Mouse (Mus musculus) embryonic facial prominence, embryonic 12.5 days (tissue): Measurements from ENCODE around the gene Csdc2. TPM values are rescaled to one million over a fixed set of nuclear protein-coding genes. Genes with fewer than 3 reads are reported as not detected.

Source experiments
- ATAC-seq: fragments of 200-750 bp; cut with Nextera tagmentation; 2 replicates; pipeline ENCODE4 v1.8.0; 2017; ENCODE audit not compliant: insufficient number of reproducible peaks, insufficient read depth, low FRiP score, low TSS enrichment
- H3K27ac ChIP-seq: fragments of 300-500 bp; sonication (generic); 2 replicates; pipeline ENCODE4 v1.5.1; 2016; ENCODE audit warnings: mild to moderate bottlenecking
- H3K27me3 ChIP-seq: fragments of 300-500 bp; sonication (generic); 2 replicates; pipeline ENCODE4 v1.6.1; 2016; ENCODE audit warnings: mild to moderate bottlenecking, moderate library complexity
- H3K36me3 ChIP-seq: fragments of 300-500 bp; sonication (generic); 2 replicates; pipeline ENCODE4 v1.6.1; 2016; ENCODE audit warnings: mild to moderate bottlenecking
- H3K4me1 ChIP-seq: fragments of 300-500 bp; sonication (generic); 2 replicates; pipeline ENCODE4 v1.6.1; 2016
- H3K4me2 ChIP-seq: fragments of 300-500 bp; sonication (generic); replicated peaks from 2 replicates; pipeline ENCODE4 v1.6.1; 2016; ENCODE audit warnings: mild to moderate bottlenecking, moderate library complexity
- H3K4me3 ChIP-seq: fragments of 300-500 bp; sonication (generic); 2 replicates; pipeline ENCODE4 v1.5.1; 2016; ENCODE audit warnings: mild to moderate bottlenecking
- H3K9ac ChIP-seq: fragments of 300-500 bp; sonication (generic); 2 replicates; pipeline ENCODE4 v1.6.1; 2016; ENCODE audit warnings: mild to moderate bottlenecking, moderate library complexity
- H3K9me3 ChIP-seq: fragments of 300-500 bp; sonication (generic); 2 replicates; pipeline ENCODE4 v1.6.1; 2016; ENCODE audit warnings: mild to moderate bottlenecking, moderate library complexity
- WGBS: fragments of 180-500 bp; shearing (Covaris S2); methylation state at CpG from one replicate; pipeline ENCODE4 v1.1.7; 2016; 5-methylcytosine and 5-hydroxymethylcytosine counted together
- polyA plus RNA-seq: library from polyadenylated mRNA; unstranded; fragments of >200 nt; fragmentation: Nextera tagmentation; extraction: Ambion mirVana; gene quantifications from 2 replicates; pipeline ENCODE4 v1.2.1, GENCODE M21; 2016

Gene Csdc2
- polyA plus RNA-seq: 12.8 and 15.9 TPM in 2 replicates

DNA sequence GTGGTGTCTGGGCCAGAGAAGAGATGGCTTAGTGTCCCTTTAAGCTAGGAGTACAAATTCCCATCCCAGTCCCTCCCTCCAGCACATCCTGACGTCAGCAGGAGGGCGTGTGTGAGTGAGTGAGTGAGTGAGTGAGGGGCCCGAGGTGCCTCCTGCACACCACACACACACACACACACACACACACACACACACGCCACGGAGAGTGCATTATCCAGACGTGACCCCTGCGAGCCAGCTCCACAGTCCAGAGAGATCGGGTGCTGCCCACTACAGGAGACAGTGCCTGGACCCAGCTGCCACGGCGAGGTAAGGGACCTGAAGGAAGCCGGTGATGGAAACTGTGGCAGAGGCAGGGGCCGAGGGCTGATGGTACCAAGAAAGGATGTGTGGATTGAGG is at the start of gene Csdc2:
Csdc2 (plus strand) TSS at position 81 of the 400 bp plus-strand sequence.
- Histone ChIP-seq H3K27me3 (no peaks in the 10 kb centered on the region), H3K9ac (peak within 1 kb of the TSS; percentile 58), H3K9me3 (no peaks in the 10 kb centered on the region), H3K4me1 (peaks cover 19% of the 10 kb centered on the region), H3K4me3 (peak within 1 kb of the TSS; percentile 49), H3K36me3 (no peaks in the 10 kb centered on the region), H3K4me2 (peak within 1 kb of the TSS; percentile 78), H3K27ac (0 out of 2 replicates have a peak within 1 kb of the TSS, but pooled peaks have one; percentile 38)
- ATAC-seq: peak; percentile 52; the same call in 1 of the 2 replicates
- under 1% methylated on average over 12 of the region's 12 CpGs for WGBS

- Histone ChIP-seq H3K36me3 (peaks cover 31% of the 10 kb centered on the region), H3K4me1 (no peaks in the 10 kb centered on the region), H3K4me3 (no peak overlapping the region), H3K27me3 (no peaks in the 10 kb centered on the region), H3K9me3 (no peaks in the 10 kb centered on the region), H3K27ac (no peak overlapping the region), H3K4me2 (no peak overlapping the region), H3K9ac (no peak overlapping the region)
- WGBS: 92% methylated on average over 6 of the region's 6 CpGs
- no peak for ATAC-seq
These were observed 49.6 kb upstream of the Csdc2 start for GRCm38 (mm10) chr15:81886795-81887550.

DNA sequence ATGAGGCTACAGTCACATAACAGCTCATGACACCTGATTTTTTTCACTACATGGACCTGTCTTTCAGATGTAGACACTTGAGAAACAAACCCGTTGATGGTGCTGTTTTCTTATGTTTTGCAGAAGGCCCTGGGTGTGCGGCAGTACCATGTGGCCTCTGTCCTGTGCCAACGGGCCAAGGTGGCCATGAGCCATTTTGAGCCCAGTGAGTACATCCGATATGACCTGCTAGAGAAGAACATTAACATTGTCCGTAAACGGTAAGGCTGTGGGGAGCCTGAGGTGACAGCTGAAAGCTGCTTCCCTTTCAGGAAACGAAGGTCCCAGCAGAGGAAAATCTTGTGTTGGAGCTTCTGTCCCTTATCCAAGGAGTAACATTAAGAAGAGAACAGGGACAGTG is 47.4 kb upstream of the Csdc2 start:
- WGBS: 95% methylated on average over 7 of the region's 7 CpGs
- no peaks in the 10 kb centered on the region for H3K9me3 ChIP-seq
- no peaks in the 10 kb centered on the region for H3K27me3 ChIP-seq
- no peaks in the 10 kb centered on the region for H3K4me1 ChIP-seq
- H3K36me3 ChIP-seq: peaks cover 39% of the 10 kb centered on the region
- no peak for ATAC-seq
- H3K9ac ChIP-seq: no peak overlapping the region
- H3K27ac ChIP-seq: no peak overlapping the region
- H3K4me3 ChIP-seq: no peak overlapping the region
- H3K4me2 ChIP-seq: no peak overlapping the region

GRCm38 (mm10) chr15:81891140-81891802 is 45.3 kb upstream of the Csdc2 start:
- no peak for ATAC-seq

DNA sequence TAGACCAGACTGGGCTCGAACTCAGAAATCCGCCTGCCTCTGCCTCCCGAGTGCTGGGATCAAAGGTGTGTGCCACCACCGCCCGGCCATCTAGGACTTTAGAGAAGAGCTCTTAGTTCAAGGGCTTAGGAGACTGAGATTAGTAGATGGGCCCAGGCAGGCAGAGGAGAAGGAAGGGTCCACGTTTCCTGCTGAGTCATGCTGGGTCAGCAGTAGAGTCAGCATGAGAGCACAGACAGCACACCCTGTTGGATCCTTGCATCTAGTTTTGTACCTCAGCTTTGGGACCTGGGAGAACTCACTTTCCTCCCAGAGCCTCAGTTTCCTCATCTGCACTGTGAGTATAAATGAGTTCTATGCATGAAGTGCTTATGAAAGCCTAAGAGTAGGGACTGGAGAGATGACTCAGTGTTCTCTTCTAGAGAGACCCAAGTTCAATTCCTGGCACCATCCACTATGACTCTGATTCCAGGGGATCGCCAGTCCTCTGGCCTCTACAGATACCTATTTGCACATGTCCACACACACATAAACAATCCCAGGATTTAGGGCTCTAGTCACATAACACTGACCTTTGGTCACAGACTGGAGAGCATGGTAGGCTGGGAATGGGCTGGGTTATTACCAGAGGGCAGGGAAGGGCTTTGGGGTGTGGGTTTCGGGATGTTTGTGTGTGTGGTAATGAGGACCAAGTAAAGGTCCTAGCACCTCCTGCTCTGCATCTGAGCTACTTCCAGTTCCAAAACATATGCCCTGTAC is 44.6 kb upstream of the Csdc2 start:
- Histone ChIP-seq H3K27me3 (no peaks in the 10 kb centered on the region), H3K27ac (no peak overlapping the region), H3K4me3 (no peak overlapping the region), H3K4me1 (no peaks in the 10 kb centered on the region), H3K9ac (no peak overlapping the region), H3K4me2 (no peak overlapping the region), H3K9me3 (no peaks in the 10 kb centered on the region), H3K36me3 (peaks cover 57% of the 10 kb centered on the region)
- WGBS: 93% methylated on average over 8 of the region's 8 CpGs
- ATAC-seq: no peak

More at GRCm38 (mm10) chr15:81891140-81891802, 45.3 kb upstream of the Csdc2 start:
- H3K27me3 ChIP-seq: no peaks in the 10 kb centered on the region
- no peaks in the 10 kb centered on the region for H3K4me1 ChIP-seq
- H3K36me3 ChIP-seq: peaks cover 53% of the 10 kb centered on the region
- H3K27ac ChIP-seq: no peak overlapping the region
- H3K4me2 ChIP-seq: no peak overlapping the region
- no peaks in the 10 kb centered on the region for H3K9me3 ChIP-seq
- 87% methylated on average over 7 of the region's 7 CpGs for WGBS
- no peak overlapping the region for H3K9ac ChIP-seq
- H3K4me3 ChIP-seq: no peak overlapping the region

- no peaks in the 10 kb centered on the region for H3K27me3 ChIP-seq
- no peak overlapping the region for H3K4me2 ChIP-seq
- H3K27ac ChIP-seq: no peak overlapping the region
- H3K9ac ChIP-seq: no peak overlapping the region
- ATAC-seq: no peak
- no peaks in the 10 kb centered on the region for H3K4me1 ChIP-seq
- no peak overlapping the region for H3K4me3 ChIP-seq
- peaks cover 75% of the 10 kb centered on the region for H3K36me3 ChIP-seq
- whole genome bisulfite sequencing: 91% methylated on average over 1 of the region's 1 CpGs
- no peaks in the 10 kb centered on the region for H3K9me3 ChIP-seq
These were observed 42.6 kb upstream of the Csdc2 start for GRCm38 (mm10) chr15:81894002-81894401.

DNA sequence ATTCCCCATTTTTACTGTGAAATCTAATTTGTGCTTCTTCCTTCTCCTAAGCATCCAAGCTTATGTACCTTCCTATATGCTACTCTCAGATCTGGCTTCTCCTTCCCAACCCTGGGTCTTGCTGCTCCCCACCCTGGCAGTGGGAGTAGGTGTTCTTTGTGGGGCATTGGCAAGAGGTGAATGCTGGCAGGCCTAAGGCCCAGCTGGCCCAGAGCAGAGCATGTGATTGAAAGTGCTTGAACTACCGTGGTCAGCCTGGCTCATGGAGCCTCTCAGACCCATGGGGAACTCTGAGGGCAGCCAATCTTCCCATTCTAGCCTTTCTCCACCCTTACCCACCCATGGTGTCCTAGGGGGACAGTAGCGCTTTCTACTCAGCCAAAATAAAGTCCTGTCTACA is 40.2 kb upstream of the Csdc2 start:
- H3K4me1 ChIP-seq: no peaks in the 10 kb centered on the region
- peaks cover 73% of the 10 kb centered on the region for H3K36me3 ChIP-seq
- 86% methylated on average over 2 of the region's 2 CpGs for WGBS
- H3K9ac ChIP-seq: no peak overlapping the region
- H3K27ac ChIP-seq: no peak overlapping the region
- H3K4me2 ChIP-seq: no peak overlapping the region
- no peak overlapping the region for H3K4me3 ChIP-seq
- H3K9me3 ChIP-seq: no peaks in the 10 kb centered on the region
- no peaks in the 10 kb centered on the region for H3K27me3 ChIP-seq
- no peak for ATAC-seq

- Histone ChIP-seq H3K9ac (no peak overlapping the region), H3K27ac (no peak overlapping the region), H3K4me3 (no peak overlapping the region), H3K27me3 (no peaks in the 10 kb centered on the region), H3K4me1 (no peaks in the 10 kb centered on the region), H3K4me2 (no peak overlapping the region), H3K9me3 (no peaks in the 10 kb centered on the region), H3K36me3 (peaks cover 65% of the 10 kb centered on the region)
- no peak for ATAC-seq
- WGBS: 91% methylated on average over 5 of the region's 5 CpGs
These were observed 38.8 kb upstream of the Csdc2 start for GRCm38 (mm10) chr15:81897607-81898285.

DNA sequence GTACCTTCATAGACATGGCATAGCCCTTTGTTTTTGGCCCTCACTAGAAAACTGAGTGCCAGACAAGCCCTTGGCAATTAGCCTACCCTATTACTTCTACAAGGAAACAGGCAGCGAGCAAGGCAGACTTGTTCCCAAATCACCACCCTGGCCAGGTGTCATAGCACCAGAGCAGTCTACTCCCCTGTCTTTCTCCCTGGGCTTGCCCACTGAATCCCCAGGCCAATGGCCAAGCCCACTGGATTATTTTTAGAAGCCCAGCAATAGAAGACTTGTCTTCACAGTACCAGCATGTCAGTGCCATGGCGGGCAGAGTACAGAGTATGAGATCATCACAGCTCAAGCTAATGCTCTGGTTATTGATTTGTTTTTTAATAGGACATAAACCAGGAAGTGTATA is 37.8 kb upstream of the Csdc2 start:
- Histone ChIP-seq H3K27ac (no peak overlapping the region), H3K9ac (no peak overlapping the region), H3K4me1 (no peaks in the 10 kb centered on the region), H3K27me3 (no peaks in the 10 kb centered on the region), H3K4me3 (no peak overlapping the region), H3K36me3 (peaks cover 75% of the 10 kb centered on the region), H3K4me2 (no peak overlapping the region), H3K9me3 (no peaks in the 10 kb centered on the region)
- 88% methylated on average over 2 of the region's 2 CpGs for WGBS
- ATAC-seq: no peak

- WGBS: 41% methylated on average over 2 of the region's 2 CpGs
- Histone ChIP-seq H3K4me1 (no peaks in the 10 kb centered on the region), H3K9ac (no peak overlapping the region), H3K9me3 (no peaks in the 10 kb centered on the region), H3K4me3 (no peak overlapping the region), H3K36me3 (peaks cover 81% of the 10 kb centered on the region), H3K4me2 (no peak overlapping the region), H3K27ac (no peak overlapping the region), H3K27me3 (no peaks in the 10 kb centered on the region)
- ATAC-seq: no peak
These were observed 31.6 kb upstream of the Csdc2 start for GRCm38 (mm10) chr15:81904939-81905338.

DNA sequence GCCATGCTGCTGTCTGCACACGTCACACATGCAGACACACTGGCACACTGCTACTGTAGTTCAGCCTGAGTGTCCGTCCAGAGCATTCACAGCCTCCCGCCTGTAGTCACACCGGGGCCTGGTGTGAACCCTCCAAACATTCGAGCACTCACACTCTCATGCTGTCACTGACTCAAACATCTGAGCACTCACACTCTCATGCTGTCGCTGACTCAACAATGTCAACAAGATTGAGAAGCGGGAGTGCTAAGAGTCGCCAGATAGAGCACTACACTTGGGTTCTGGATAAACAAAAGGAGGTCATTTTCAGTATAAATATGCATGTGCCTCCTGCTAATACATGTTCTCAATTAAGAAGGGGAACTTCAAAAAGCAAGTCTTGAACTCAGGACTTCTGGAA is 28.6 kb upstream of the Csdc2 start:
- no peaks in the 10 kb centered on the region for H3K9me3 ChIP-seq
- H3K27ac ChIP-seq: no peak overlapping the region
- ATAC-seq: no peak
- H3K4me3 ChIP-seq: no peak overlapping the region
- WGBS: 92% methylated on average over 8 of the region's 8 CpGs
- no peak overlapping the region for H3K9ac ChIP-seq
- no peak overlapping the region for H3K4me2 ChIP-seq
- H3K36me3 ChIP-seq: peaks cover 91% of the 10 kb centered on the region
- no peaks in the 10 kb centered on the region for H3K4me1 ChIP-seq
- no peaks in the 10 kb centered on the region for H3K27me3 ChIP-seq
